Mouse (Mus musculus) hindbrain, embryonic 16.5 days (tissue): ENCODE data around the gene Rcc1l. TPM values are rescaled to one million over a fixed set of nuclear protein-coding genes. Genes with fewer than 3 reads are reported as not detected.

Experiments used
- ATAC-seq: fragments of 200-750 bp; cut with Nextera tagmentation; 2 replicates; pipeline ENCODE4 v1.8.0; 2017; ENCODE audit warnings: moderate TSS enrichment, moderate library complexity
- H3K27ac ChIP-seq: fragments of 300-500 bp; sonication (generic); 2 replicates; pipeline ENCODE4 v1.5.1; 2014; ENCODE audit warnings: low read depth, mild to moderate bottlenecking, control low read depth, low read length, moderate library complexity
- H3K27me3 ChIP-seq: fragments of 300-500 bp; sonication (generic); replicated peaks from 2 replicates; pipeline ENCODE4 v1.6.1; 2014; ENCODE audit warnings: low read length; ENCODE audit not compliant: control insufficient read depth, insufficient read depth
- H3K36me3 ChIP-seq: fragments of 300-500 bp; sonication (generic); 2 replicates; pipeline ENCODE4 v1.6.1; 2014; ENCODE audit warnings: mild to moderate bottlenecking, low read length, moderate library complexity, mixed read lengths; ENCODE audit not compliant: control insufficient read depth, insufficient read depth
- H3K4me1 ChIP-seq: fragments of 300-500 bp; sonication (generic); 2 replicates; pipeline ENCODE4 v1.6.1; 2014; ENCODE audit warnings: low read depth, low read length; ENCODE audit not compliant: control insufficient read depth, insufficient read depth
- H3K4me2 ChIP-seq: fragments of 300-500 bp; sonication (generic); 2 replicates; pipeline ENCODE4 v1.6.1; 2014; ENCODE audit warnings: mild to moderate bottlenecking, low read length, control low read depth, moderate library complexity
- H3K4me3 ChIP-seq: fragments of 300-500 bp; sonication (generic); 2 replicates; pipeline ENCODE4 v1.5.1; 2014; ENCODE audit warnings: mild to moderate bottlenecking, low read length, control low read depth, moderate library complexity
- H3K9ac ChIP-seq: fragments of 300-500 bp; sonication (generic); 2 replicates; pipeline ENCODE4 v1.6.1; 2014; ENCODE audit warnings: low read depth, mild to moderate bottlenecking, control low read depth, low read length, moderate library complexity
- H3K9me3 ChIP-seq: fragments of 300-500 bp; sonication (generic); 2 replicates; pipeline ENCODE4 v1.6.1; 2014; ENCODE audit warnings: mild to moderate bottlenecking, low read length, moderate library complexity; ENCODE audit not compliant: control insufficient read depth
- WGBS: fragments of 180-500 bp; shearing (Covaris S2); extraction: QIAGEN DNeasy Blood & Tissue Kit; methylation state at CpG from one replicate; pipeline ENCODE4 v1.1.7; 2014; 5-methylcytosine and 5-hydroxymethylcytosine counted together
- polyA plus RNA-seq: library from polyadenylated mRNA; unstranded; fragments of >200 nt; fragmentation: Nextera tagmentation; extraction: Ambion mirVana; gene quantifications from 2 replicates; pipeline ENCODE4 v1.2.1, GENCODE M21; 2015

The Rcc1l gene
- polyA plus RNA-seq, 1 experiment from 2014 or later = 21.3 TPM

DNA sequence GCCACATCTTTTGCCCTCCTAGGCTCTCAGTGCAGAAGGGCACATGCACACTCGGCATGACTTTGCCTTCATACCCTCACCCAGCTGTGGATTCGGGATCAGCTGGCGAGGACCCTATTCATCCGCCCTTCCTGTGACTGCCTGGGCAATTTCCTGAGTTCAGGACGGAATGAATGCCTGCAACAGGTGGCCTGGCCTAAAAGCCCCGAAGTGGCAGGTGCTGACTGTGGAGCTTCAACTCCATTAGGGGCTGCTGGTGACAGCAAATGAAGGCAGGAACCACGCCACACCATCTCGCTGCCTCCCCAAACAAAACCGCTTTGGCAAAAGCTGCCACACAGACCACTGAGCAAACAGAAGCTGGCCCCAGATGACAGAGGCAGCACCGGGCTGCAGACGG lies 24.7 kb downstream of the Rcc1l start:
- Histone ChIP-seq H3K36me3 (peaks cover 27% of the 10 kb centered on the region), H3K27ac (no peak overlapping the region), H3K27me3 (no peaks in the 10 kb centered on the region), H3K9ac (no peak overlapping the region), H3K4me2 (no peak overlapping the region), H3K4me3 (no peak overlapping the region), H3K9me3 (no peaks in the 10 kb centered on the region), H3K4me1 (no peaks in the 10 kb centered on the region)
- no peak for ATAC-seq
- 87% methylated on average over 11 of the region's 11 CpGs for WGBS

GRCm38 (mm10) chr5:134148153-134148552 lies 28.4 kb downstream of the Rcc1l start:
- Histone ChIP-seq H3K9ac (no peak overlapping the region), H3K9me3 (no peaks in the 10 kb centered on the region), H3K27ac (no peak overlapping the region), H3K27me3 (no peaks in the 10 kb centered on the region), H3K4me1 (no peaks in the 10 kb centered on the region), H3K36me3 (peaks cover 15% of the 10 kb centered on the region), H3K4me2 (no peak overlapping the region), H3K4me3 (no peak overlapping the region)
- WGBS = 85% methylated on average over 4 of the region's 4 CpGs
- ATAC-seq = no peak

- Histone ChIP-seq H3K4me3 (no peak overlapping the region), H3K27ac (no peak overlapping the region), H3K27me3 (no peaks in the 10 kb centered on the region), H3K9ac (no peak overlapping the region), H3K36me3 (peaks cover 20% of the 10 kb centered on the region), H3K4me1 (no peaks in the 10 kb centered on the region), H3K9me3 (no peaks in the 10 kb centered on the region), H3K4me2 (no peak overlapping the region)
- no peak for ATAC-seq
- 86% methylated on average over 10 of the region's 10 CpGs for WGBS
Measured at GRCm38 (mm10) chr5:134147194-134147753, 29.3 kb downstream of the Rcc1l start.

DNA sequence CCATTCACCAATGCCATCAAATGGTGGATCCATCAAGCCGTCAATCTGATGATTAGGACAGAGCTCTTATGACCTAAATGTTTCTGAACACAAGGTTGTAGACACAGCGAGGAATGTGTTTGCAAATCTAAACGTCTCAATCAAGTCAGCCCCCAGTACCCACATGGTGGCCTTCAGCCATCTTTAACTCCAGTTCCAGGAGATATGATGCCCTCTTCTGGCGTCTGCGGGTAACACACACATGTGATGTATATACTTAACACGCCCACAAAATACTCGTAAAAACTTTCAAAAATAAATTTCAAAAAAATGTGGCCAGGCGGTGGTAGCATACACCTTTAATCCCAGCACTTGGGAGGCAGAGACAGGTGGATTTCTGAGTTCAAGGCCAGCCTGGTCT lies 31.6 kb downstream of the Rcc1l start:
- no peaks in the 10 kb centered on the region for H3K4me1 ChIP-seq
- WGBS = 98% methylated on average over 8 of the region's 8 CpGs
- H3K9ac ChIP-seq = no peak overlapping the region
- ATAC-seq = no peak
- no peak overlapping the region for H3K27ac ChIP-seq
- peaks cover 22% of the 10 kb centered on the region for H3K36me3 ChIP-seq
- H3K9me3 ChIP-seq = no peaks in the 10 kb centered on the region
- H3K27me3 ChIP-seq = no peaks in the 10 kb centered on the region
- no peak overlapping the region for H3K4me3 ChIP-seq
- H3K4me2 ChIP-seq = no peak overlapping the region

DNA sequence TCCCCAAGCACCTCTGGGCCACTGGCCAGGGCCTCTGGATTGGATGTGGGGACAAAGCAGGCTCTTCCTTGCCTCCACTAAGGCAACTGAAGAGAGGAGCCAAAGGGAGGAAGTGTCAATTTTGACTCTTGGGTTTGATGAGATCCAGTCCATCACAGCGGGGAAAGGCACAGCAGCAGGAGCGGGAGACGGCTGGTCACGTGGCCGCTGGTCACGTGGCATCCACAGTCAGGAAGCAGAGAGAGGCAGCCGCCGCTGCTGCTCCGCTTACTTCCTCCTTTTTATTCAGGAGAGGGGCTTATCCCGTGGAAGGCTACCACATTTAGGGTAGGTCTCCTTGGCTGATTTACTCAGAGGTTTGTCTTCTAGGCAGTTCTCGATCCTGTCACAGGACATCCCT lies 34.2 kb downstream of the Rcc1l start:
- no peak overlapping the region for H3K9ac ChIP-seq
- H3K36me3 ChIP-seq = peaks cover 27% of the 10 kb centered on the region
- no peak overlapping the region for H3K4me2 ChIP-seq
- WGBS = 86% methylated on average over 11 of the region's 11 CpGs
- no peaks in the 10 kb centered on the region for H3K27me3 ChIP-seq
- H3K27ac ChIP-seq = no peak overlapping the region
- no peaks in the 10 kb centered on the region for H3K4me1 ChIP-seq
- H3K4me3 ChIP-seq = no peak overlapping the region
- no peaks in the 10 kb centered on the region for H3K9me3 ChIP-seq
- ATAC-seq = no peak

DNA sequence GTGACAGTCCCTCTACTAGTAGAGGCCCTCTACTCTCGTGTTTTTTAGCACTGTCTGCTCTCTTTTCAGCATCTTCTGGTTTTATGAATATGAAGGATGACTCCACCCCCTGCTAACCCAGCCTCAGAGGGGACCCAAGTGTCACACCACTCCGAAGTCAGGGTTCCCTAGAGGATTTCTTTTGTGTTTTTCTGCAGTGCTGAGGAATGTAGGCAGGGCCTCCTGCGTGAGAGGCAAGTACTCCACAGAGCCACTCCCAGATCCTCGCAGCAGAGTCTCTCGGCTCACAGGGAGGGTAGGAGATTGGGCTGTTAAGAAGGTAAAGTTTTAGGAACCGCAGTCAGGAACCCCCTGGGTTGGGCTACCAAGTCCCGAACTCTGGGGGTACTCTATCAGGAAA lies 35.3 kb downstream of the Rcc1l start:
- ATAC-seq = no peak
- Histone ChIP-seq H3K36me3 (peaks cover 35% of the 10 kb centered on the region), H3K27ac (no peak overlapping the region), H3K27me3 (no peaks in the 10 kb centered on the region), H3K4me1 (no peaks in the 10 kb centered on the region), H3K9ac (no peak overlapping the region), H3K4me2 (no peak overlapping the region), H3K4me3 (no peak overlapping the region), H3K9me3 (no peaks in the 10 kb centered on the region)
- WGBS = 77% methylated on average over 7 of the region's 7 CpGs

DNA sequence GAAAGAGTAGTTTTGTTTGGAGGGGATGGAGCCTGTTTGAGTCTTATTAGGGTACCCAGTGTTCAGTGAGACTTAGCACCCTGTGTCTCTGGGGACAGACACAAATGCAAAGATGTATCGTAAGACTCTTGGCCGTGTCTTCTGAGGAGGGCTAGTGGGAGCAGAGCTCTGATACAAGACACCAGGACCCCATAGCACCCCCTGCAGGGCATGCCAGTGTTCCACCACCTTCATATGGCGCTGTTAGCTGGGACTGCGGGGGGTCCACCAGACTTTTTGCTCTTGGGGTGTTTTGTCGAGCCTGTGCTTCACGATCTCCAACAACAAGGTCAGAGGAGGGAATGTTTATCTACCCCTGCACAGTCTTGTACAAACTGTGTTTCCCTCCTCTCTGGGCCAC lies 37.1 kb downstream of the Rcc1l start:
- Histone ChIP-seq H3K4me1 (no peaks in the 10 kb centered on the region), H3K36me3 (peaks cover 43% of the 10 kb centered on the region), H3K4me2 (no peak overlapping the region), H3K27ac (no peak overlapping the region), H3K27me3 (no peaks in the 10 kb centered on the region), H3K9me3 (no peaks in the 10 kb centered on the region), H3K4me3 (no peak overlapping the region), H3K9ac (no peak overlapping the region)
- 87% methylated on average over 6 of the region's 6 CpGs for WGBS
- ATAC-seq = no peak

- H3K27me3 ChIP-seq = no peaks in the 10 kb centered on the region
- no peak overlapping the region for H3K4me2 ChIP-seq
- no peak for ATAC-seq
- no peak overlapping the region for H3K27ac ChIP-seq
- no peak overlapping the region for H3K9ac ChIP-seq
- no peaks in the 10 kb centered on the region for H3K9me3 ChIP-seq
- 92% methylated on average over 5 of the region's 5 CpGs for WGBS
- H3K4me1 ChIP-seq = no peaks in the 10 kb centered on the region
- H3K4me3 ChIP-seq = no peak overlapping the region
- peaks cover 42% of the 10 kb centered on the region for H3K36me3 ChIP-seq
Measured at GRCm38 (mm10) chr5:134137933-134138332, 38.6 kb downstream of the Rcc1l start.

DNA sequence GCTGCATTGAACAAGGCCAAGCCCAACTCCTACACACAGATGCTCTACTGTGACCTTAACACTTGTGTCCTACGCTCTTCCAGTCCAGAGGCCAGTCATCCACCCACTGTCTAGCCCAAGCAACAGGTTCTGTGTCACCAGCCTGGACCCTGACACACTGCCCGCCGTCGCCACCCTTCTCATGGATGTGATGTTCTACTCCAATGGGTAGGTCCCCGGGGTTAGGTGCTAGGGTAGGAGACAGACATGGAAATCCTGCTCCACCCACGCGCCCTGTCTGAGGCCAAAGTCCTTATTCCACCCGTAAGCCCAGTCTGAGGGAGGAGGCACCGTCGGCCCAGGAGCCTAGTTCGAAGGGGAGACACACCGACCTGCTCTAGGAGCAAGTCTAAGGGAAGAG lies 40.6 kb downstream of the Rcc1l start:
- H3K4me3 ChIP-seq = no peak overlapping the region
- no peak overlapping the region for H3K9ac ChIP-seq
- 94% methylated on average over 12 of the region's 12 CpGs for WGBS
- no peak for ATAC-seq
- no peak overlapping the region for H3K27ac ChIP-seq
- no peaks in the 10 kb centered on the region for H3K9me3 ChIP-seq
- peaks cover 6% of the 10 kb centered on the region for H3K4me1 ChIP-seq
- no peaks in the 10 kb centered on the region for H3K27me3 ChIP-seq
- H3K4me2 ChIP-seq = no peak overlapping the region
- peaks cover 31% of the 10 kb centered on the region for H3K36me3 ChIP-seq

- WGBS = 21% methylated on average over 4 of the region's 4 CpGs
- Histone ChIP-seq H3K9ac (no peak overlapping the region), H3K4me2 (no peak overlapping the region), H3K36me3 (peaks cover 27% of the 10 kb centered on the region), H3K27me3 (no peaks in the 10 kb centered on the region), H3K4me1 (peaks cover 6% of the 10 kb centered on the region), H3K4me3 (no peak overlapping the region), H3K9me3 (0 out of 2 replicates have a peak, but pooled peaks cover 4% of the 10 kb centered on the region), H3K27ac (no peak overlapping the region)
- peak; percentile 52; the same call in 1 of the 2 replicates for ATAC-seq
Measured at GRCm38 (mm10) chr5:134131586-134131985, 45.0 kb downstream of the Rcc1l start.
